Mouse (Mus musculus) urinary bladder, postnatal 10 days (tissue): ENCODE data around the gene Lsp1.

Experiments
- DNase-seq: peaks from one replicate; pipeline ENCODE4 v3.0.0; 2022; ENCODE audit warnings: low spot score

The Lsp1 gene

GRCm38 (mm10) chr7:142445324-142445723 lies 15.3 kb upstream of the Lsp1 start:
- DNase-seq = no peak

GRCm38 (mm10) chr7:142446264-142446663 lies 14.3 kb upstream of the Lsp1 start:
- DNase-seq = no peak

- no peak for DNase-seq
Observed at GRCm38 (mm10) chr7:142449038-142449617, 11.5 kb upstream of the Lsp1 start.

GRCm38 (mm10) chr7:142454706-142455105 lies 5.9 kb upstream of the Lsp1 start:
- DNase-seq = no peak

- no peak for DNase-seq
Observed at GRCm38 (mm10) chr7:142455251-142455650, 5.4 kb upstream of the Lsp1 start.

- DNase-seq = no peak
Observed at GRCm38 (mm10) chr7:142456806-142457205, 3.8 kb upstream of the Lsp1 start.

- DNase-seq = no peak
Observed at GRCm38 (mm10) chr7:142457227-142457811, 3.3 kb upstream of the Lsp1 start.

- no peak for DNase-seq
Observed at GRCm38 (mm10) chr7:142458026-142458425, 2.6 kb upstream of the Lsp1 start.

- DNase-seq = no peak
Observed at GRCm38 (mm10) chr7:142458676-142459298, 1.8 kb upstream of the Lsp1 start.

GRCm38 (mm10) chr7:142459299-142459691 lies 1.3 kb upstream of the Lsp1 start:
- no peak for DNase-seq

GRCm38 (mm10) chr7:142461446-142461845 lies 837 bp downstream of the Lsp1 start:
- no peak for DNase-seq

GRCm38 (mm10) chr7:142462190-142462589 lies 1.6 kb downstream of the Lsp1 start:
- no peak for DNase-seq

- DNase-seq = no peak
Observed at GRCm38 (mm10) chr7:142462594-142463078, 2.0 kb downstream of the Lsp1 start.

GRCm38 (mm10) chr7:142470171-142470691 lies 9.6 kb downstream of the Lsp1 start:
- DNase-seq = no peak

GRCm38 (mm10) chr7:142470808-142471413 lies 10.3 kb downstream of the Lsp1 start:
- no peak for DNase-seq

- no peak for DNase-seq
Observed at GRCm38 (mm10) chr7:142471414-142471861, 10.8 kb downstream of the Lsp1 start.

GRCm38 (mm10) chr7:142471884-142472570 lies 11.4 kb downstream of the Lsp1 start:
- DNase-seq = no peak

GRCm38 (mm10) chr7:142472936-142473335 lies 12.3 kb downstream of the Lsp1 start:
- no peak for DNase-seq

GRCm38 (mm10) chr7:142473476-142473875 lies 12.9 kb downstream of the Lsp1 start:
- DNase-seq = no peak

- no peak for DNase-seq
Observed at GRCm38 (mm10) chr7:142474799-142475198, 14.2 kb downstream of the Lsp1 start.

- no peak for DNase-seq
Observed at GRCm38 (mm10) chr7:142475641-142476040, 15.0 kb downstream of the Lsp1 start.

GRCm38 (mm10) chr7:142476271-142476670 lies 15.7 kb downstream of the Lsp1 start:
- no peak for DNase-seq
